Comparison of ENCODE assay signal across 16 mouse cellular contexts in the genomic region with DNA sequence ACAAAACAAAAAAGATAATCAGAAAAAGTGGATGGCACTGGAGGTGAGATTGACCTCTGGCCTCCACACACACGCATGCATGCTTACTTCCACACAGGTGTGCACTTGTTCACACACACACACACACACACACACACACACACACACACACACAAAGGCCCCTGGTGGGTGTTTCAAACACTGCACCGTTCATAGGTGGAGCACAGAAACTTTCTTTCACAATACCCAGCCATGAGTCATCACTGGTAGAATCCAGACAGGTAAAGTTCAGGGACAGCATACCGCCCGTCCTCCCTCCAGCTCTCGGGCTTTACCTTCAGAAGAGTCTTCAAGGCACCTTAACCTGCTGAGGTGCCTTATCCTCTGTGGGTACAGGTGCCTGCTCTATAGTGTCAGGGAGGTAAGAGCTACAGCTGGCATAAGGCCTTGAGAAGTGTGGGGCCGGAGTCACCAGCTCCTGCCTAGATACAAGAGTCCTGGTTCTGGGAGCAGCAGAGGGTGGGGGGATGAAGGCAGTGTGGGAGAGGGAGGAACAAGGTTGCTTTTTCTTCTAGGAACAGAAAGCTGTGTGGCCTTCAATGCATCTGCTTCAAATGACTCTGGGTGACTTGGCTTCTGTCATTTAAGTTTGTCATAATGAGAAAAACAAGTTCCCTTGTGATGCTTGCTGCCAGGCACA. TPM values are rescaled to one million over a fixed set of nuclear protein-coding genes. Genes with fewer than 3 reads are reported as not detected.
A peak's percentile ranks its signal among the peaks of the same experiment; 100 is the strongest.
DNase-seq lines count a peak whose midpoint lies in the region; ATAC-seq and TF ChIP-seq lines count a peak whose summit lies in the region.
"Had no signal": no experiment of that assay in that cellular context is flagged by ENCODE, and none has a peak within 500 bp of the region (broad histone marks: within the 10 kb centered on the region; RNA-seq: fewer than 3 reads in every experiment).

No protein-coding gene starts in this region.

- TF ChIP-seq POLR2A in liver, adult 2 months (IDR thresholded peaks at IDR 0.05; ENCODE audit: extremely low read depth, insufficient read depth, low read length), result no peak

- ATAC-seq in intestine, embryonic 14.5 days (replicated peaks; ENCODE audit: low FRiP score, low TSS enrichment, low read depth), result peak; percentile 51; the same call in 1 of the 2 replicates
- ATAC-seq in liver, postnatal 0 days, result peak; percentile 94
- ATAC-seq: hindbrain, embryonic 16.5 days; midbrain, embryonic 13.5 days had no signal

- peak overlapping the region; percentile 45 for H3K4me3 ChIP-seq in liver, adult 2 months (ENCODE audit: insufficient read depth, low read depth, low read length)
- H3K4me3 ChIP-seq in intestine, embryonic 14.5 days (ENCODE audit: low read depth, low read length), result no peak overlapping the region
- peak overlapping the region; percentile 31 for H3K4me3 ChIP-seq in liver, postnatal 0 days (ENCODE audit: low read depth, low read length)
- H3K4me3 ChIP-seq: forebrain, embryonic 12.5 days; midbrain, embryonic 13.5 days had no signal

- H3K27ac ChIP-seq in liver, adult 2 months (replicated peaks; ENCODE audit: insufficient read depth, low read depth, low read length), result peak overlapping the region; percentile 72
- H3K27ac ChIP-seq in intestine, embryonic 14.5 days (ENCODE audit: low read depth), result no peak overlapping the region
- H3K27ac ChIP-seq in liver, postnatal 0 days (ENCODE audit: low read depth), result peak overlapping the region; percentile 95
- H3K27ac ChIP-seq: forebrain, embryonic 12.5 days; midbrain, embryonic 13.5 days had no signal

- H3K4me1 ChIP-seq in liver, adult 2 months (ENCODE audit: control insufficient read depth, insufficient read depth, low read length), result peaks cover 41% of the 10 kb centered on the region
- no peaks in the 10 kb centered on the region for H3K4me1 ChIP-seq in intestine, embryonic 14.5 days (replicated peaks; ENCODE audit: control insufficient read depth, insufficient read depth, low read length)
- peaks cover 8% of the 10 kb centered on the region for H3K4me1 ChIP-seq in liver, postnatal 0 days (ENCODE audit: insufficient read depth)
- H3K4me1 ChIP-seq: forebrain, embryonic 12.5 days; midbrain, embryonic 13.5 days had no signal

- peak; percentile 16; the same call in 1 of the 2 replicates for TF ChIP-seq CTCF in liver, adult 2 months (IDR thresholded peaks at IDR 0.05; ENCODE audit: low read depth, low read length)
- peak; percentile 33 for TF ChIP-seq CTCF in liver, postnatal 0 days (IDR thresholded peaks at IDR 0.05; ENCODE audit: low read depth)

- H3K9ac ChIP-seq in liver, adult 2 months (ENCODE audit: low read depth, low read length), result peak overlapping the region; percentile 65
- no peak overlapping the region for H3K9ac ChIP-seq in intestine, embryonic 14.5 days (ENCODE audit: low read length)
- peak overlapping the region; percentile 71 for H3K9ac ChIP-seq in liver, postnatal 0 days (replicated peaks)
- H3K9ac ChIP-seq: forebrain, embryonic 12.5 days; midbrain, embryonic 13.5 days had no signal

- DNase-seq in adrenal gland, adult (ENCODE audit: inconsistent age in 2 of 2, low spot score in 1 of 2), result peak; percentile 14 to 51
- no peak for DNase-seq in adrenal gland, adult 2 months
- peak; percentile 87 for DNase-seq in liver, adult 2 months (ENCODE audit: extremely low read depth, low read depth, low spot score)
- no peak for DNase-seq in liver
- DNase-seq in intestine, embryonic 14.5 days (ENCODE audit: low spot score), result no peak
- DNase-seq in liver, postnatal 0 days, result peak; percentile 57
- DNase-seq in retina, embryonic 14.5 days (ENCODE audit: low spot score), result no peak
- no peak for DNase-seq in retina, postnatal 1 day
- DNase-seq: cerebellum, adult 9-10 months; heart, postnatal 14 days; right cerebral cortex, postnatal 14 days; thymus, postnatal 14 days had no signal

- WGBS in liver, adult 2 months, result 16% methylated on average over 6 of the region's 6 CpGs
- 73% methylated on average over 6 of the region's 6 CpGs for WGBS in intestine, embryonic 14.5 days
- 54% methylated on average over 6 of the region's 6 CpGs for WGBS in liver, postnatal 0 days (ENCODE audit: insufficient replicate concordance)

- no peak overlapping the region for H3K4me2 ChIP-seq in intestine, embryonic 14.5 days (ENCODE audit: low read length)
- H3K4me2 ChIP-seq in liver, postnatal 0 days (ENCODE audit: low read depth, low read length), result peak overlapping the region; percentile 62
- H3K4me2 ChIP-seq: forebrain, embryonic 12.5 days; midbrain, embryonic 13.5 days had no signal

- peak; percentile 89 for TF ChIP-seq EP300 in liver, postnatal 0 days (IDR thresholded peaks at IDR 0.05; ENCODE audit: low read depth)

- H3K9me3 ChIP-seq in intestine, embryonic 14.5 days (ENCODE audit: control insufficient read depth, low read length), result no peaks in the 10 kb centered on the region
- no peaks in the 10 kb centered on the region for H3K9me3 ChIP-seq in liver, postnatal 0 days (ENCODE audit: low read length)
- H3K9me3 ChIP-seq: forebrain, embryonic 12.5 days; midbrain, embryonic 13.5 days had no signal

- H3K27me3 ChIP-seq in liver, adult 2 months (ENCODE audit: control insufficient read depth, insufficient read depth, low read length), result no peaks in the 10 kb centered on the region
- H3K27me3 ChIP-seq in intestine, embryonic 14.5 days (replicated peaks; ENCODE audit: control insufficient read depth, insufficient read depth, low read length), result no peaks in the 10 kb centered on the region
- no peaks in the 10 kb centered on the region for H3K27me3 ChIP-seq in liver, postnatal 0 days (ENCODE audit: insufficient read depth, low read length)
- H3K27me3 ChIP-seq: forebrain, embryonic 12.5 days had no signal

- peaks cover 54% of the 10 kb centered on the region; the same call in 1 of the 2 replicates for H3K79me2 ChIP-seq in liver, adult 2 months (ENCODE audit: control insufficient read depth, insufficient read depth, low read length)

- H3K36me3 ChIP-seq in liver, adult 2 months (ENCODE audit: control insufficient read depth, insufficient read depth, low read length), result no peaks in the 10 kb centered on the region; the same call in 1 of the 2 replicates
- no peaks in the 10 kb centered on the region for H3K36me3 ChIP-seq in intestine, embryonic 14.5 days (ENCODE audit: control insufficient read depth, insufficient read depth, low read length)
- H3K36me3 ChIP-seq in liver, postnatal 0 days (replicated peaks; ENCODE audit: insufficient read depth, low read length), result no peaks in the 10 kb centered on the region
- H3K36me3 ChIP-seq: forebrain, embryonic 12.5 days; midbrain, embryonic 13.5 days had no signal

RNA-seq across cellular contexts. Expression of a gene that starts 11.3 kb away (rescaled TPM):
- 1 to 10 TPM; 2.2 to 3.4 TPM for total RNA-seq in adrenal gland, adult 2 months (2021)
- polyA plus RNA-seq in adrenal gland, adult 2 months (2012; rRNA removed), result 1.1 TPM in 2 replicates
- total RNA-seq in liver, adult 2 months (2014; rRNA removed), result 97.7 and 104 TPM in 2 replicates
- polyA plus RNA-seq in liver, adult 2 months (2012; rRNA removed), result 75.4 and 87.4 TPM in 2 replicates
- polyA plus RNA-seq in intestine, embryonic 14.5 days (2014; fragmentation: Nextera tagmentation; extraction: Ambion mirVana), result 22.3 and 22.4 TPM in 2 replicates
- 40.0 and 46.7 TPM in 2 replicates for polyA plus RNA-seq in liver, postnatal 0 days (2015; fragmentation: Nextera tagmentation; extraction: Ambion mirVana)
- total RNA-seq: CH12.LX had no signal

Comparison
In these comparisons a context has a peak if more than half of its experiments do, and no peak if none do; other contexts are left out.
1. DNase-seq: peak in adrenal gland, adult (2 of 2), liver, adult 2 months (single experiment) and liver, postnatal 0 days (single experiment); none in adrenal gland, adult 2 months (single experiment), liver (single experiment), intestine, embryonic 14.5 days (single experiment), retina, embryonic 14.5 days (single experiment) and retina, postnatal 1 day (single experiment).
2. RNA of a gene that starts 11.3 kb away (polyA plus RNA-seq): 75.4 to 87.4 TPM in liver, adult 2 months, 40.0 to 46.7 TPM in liver, postnatal 0 days and 22.3 to 22.4 TPM in intestine, embryonic 14.5 days; 1.1 TPM in adrenal gland, adult 2 months; every median in the first group is over 10 times any median in the second.